Mouse (Mus musculus) limb, embryonic 15.5 days (tissue): ENCODE measurements around the gene Six5. TPM values are rescaled to one million over a fixed set of nuclear protein-coding genes. Genes with fewer than 3 reads are reported as not detected.
"Not testable (repeated sequence)": the region's sequence is repeated elsewhere in the genome, so short reads cannot be mapped to it uniquely, and the experiment has no call there.

Source experiments
- ATAC-seq: fragments of 200-750 bp; cut with Nextera tagmentation; 2 replicates; pipeline ENCODE4 v1.8.0; 2017; ENCODE audit warnings: low read depth, moderate TSS enrichment; ENCODE audit not compliant: insufficient number of reproducible peaks, low FRiP score, low TSS enrichment
- H3K27ac ChIP-seq: fragments of 300-500 bp; sonication (generic); 2 replicates; pipeline ENCODE4 v1.5.1; 2015; ENCODE audit warnings: moderate library complexity, mild to moderate bottlenecking, inconsistent platforms
- H3K27me3 ChIP-seq: fragments of 300-500 bp; sonication (generic); 2 replicates; pipeline ENCODE4 v1.6.1; 2015; ENCODE audit warnings: inconsistent platforms
- H3K36me3 ChIP-seq: fragments of 300-500 bp; sonication (generic); 2 replicates; pipeline ENCODE4 v1.6.1; 2015; ENCODE audit warnings: inconsistent platforms
- H3K4me1 ChIP-seq: fragments of 300-500 bp; sonication (generic); 2 replicates; pipeline ENCODE4 v1.6.1; 2015; ENCODE audit warnings: inconsistent platforms
- H3K4me2 ChIP-seq: fragments of 300-500 bp; sonication (generic); 2 replicates; pipeline ENCODE4 v1.6.1; 2015; ENCODE audit warnings: mild to moderate bottlenecking, inconsistent platforms
- H3K4me3 ChIP-seq: fragments of 300-500 bp; sonication (generic); 2 replicates; pipeline ENCODE4 v1.5.1; 2015; ENCODE audit warnings: mild to moderate bottlenecking, inconsistent platforms
- H3K9ac ChIP-seq: fragments of 300-500 bp; sonication (generic); 2 replicates; pipeline ENCODE4 v1.6.1; 2015; ENCODE audit warnings: inconsistent platforms
- H3K9me3 ChIP-seq: fragments of 300-500 bp; sonication (generic); 2 replicates; pipeline ENCODE4 v1.6.1; 2016; ENCODE audit warnings: inconsistent platforms
- WGBS: fragments of 180-500 bp; shearing (Covaris S2); methylation state at CpG from one replicate; pipeline ENCODE4 v1.1.7; 2015; 5-methylcytosine and 5-hydroxymethylcytosine counted together
- polyA plus RNA-seq: library from polyadenylated mRNA; unstranded; fragments of >200 nt; fragmentation: Nextera tagmentation; extraction: Ambion mirVana; gene quantifications from 2 replicates; pipeline ENCODE4 v1.2.1, GENCODE M21; 2015

Gene Six5
- polyA plus RNA-seq, 1 experiment from 2014 or later: 13.5 TPM

- no peak overlapping the region for H3K9ac ChIP-seq
- no peak overlapping the region for H3K4me3 ChIP-seq
- no peak overlapping the region for H3K27ac ChIP-seq
- H3K4me1 ChIP-seq: peaks cover 10% of the 10 kb centered on the region
- ATAC-seq: no peak
- H3K36me3 ChIP-seq: peaks cover 41% of the 10 kb centered on the region
- H3K4me2 ChIP-seq: no peak overlapping the region
- H3K27me3 ChIP-seq: no peaks in the 10 kb centered on the region
- H3K9me3 ChIP-seq: no peaks in the 10 kb centered on the region
- WGBS: 90% methylated on average over 8 of the region's 8 CpGs
These were observed 39.3 kb upstream of the Six5 start for GRCm38 (mm10) chr7:19055108-19055507.

- no peaks in the 10 kb centered on the region for H3K27me3 ChIP-seq
- H3K4me3 ChIP-seq: no peak overlapping the region
- H3K4me2 ChIP-seq: no peak overlapping the region
- 84% methylated on average over 10 of the region's 10 CpGs for WGBS
- H3K36me3 ChIP-seq: peaks cover 18% of the 10 kb centered on the region
- peaks cover 10% of the 10 kb centered on the region for H3K4me1 ChIP-seq
- no peak overlapping the region for H3K9ac ChIP-seq
- no peak for ATAC-seq
- no peaks in the 10 kb centered on the region for H3K9me3 ChIP-seq
- no peak overlapping the region for H3K27ac ChIP-seq
These were observed 37.0 kb upstream of the Six5 start for GRCm38 (mm10) chr7:19057405-19057804.

- ATAC-seq: no peak
- H3K4me3 ChIP-seq: 0 out of 2 replicates have a peak overlapping the region, but pooled peaks have one; percentile 9
- H3K4me2 ChIP-seq: 0 out of 2 replicates have a peak overlapping the region, but pooled peaks have one; percentile 20
- H3K27me3 ChIP-seq: peaks cover 32% of the 10 kb centered on the region
- peaks cover 3% of the 10 kb centered on the region; the same call in 1 of the 2 replicates for H3K4me1 ChIP-seq
- no peaks in the 10 kb centered on the region; the same call in 1 of the 2 replicates for H3K9me3 ChIP-seq
- H3K27ac ChIP-seq: no peak overlapping the region
- 54% methylated on average over 13 of the region's 13 CpGs for WGBS
- H3K36me3 ChIP-seq: no peaks in the 10 kb centered on the region
- H3K9ac ChIP-seq: 0 out of 2 replicates have a peak overlapping the region, but pooled peaks have one; percentile 28
These were observed 28.5 kb upstream of the Six5 start for GRCm38 (mm10) chr7:19065896-19066295.

- ATAC-seq: no peak
- H3K36me3 ChIP-seq: no peaks in the 10 kb centered on the region
- no peaks in the 10 kb centered on the region; the same call in 1 of the 2 replicates for H3K9me3 ChIP-seq
- no peak overlapping the region for H3K27ac ChIP-seq
- no peak overlapping the region for H3K4me3 ChIP-seq
- no peak overlapping the region for H3K4me2 ChIP-seq
- H3K9ac ChIP-seq: no peak overlapping the region
- WGBS: 44% methylated on average over 14 of the region's 14 CpGs
- peaks cover 32% of the 10 kb centered on the region for H3K27me3 ChIP-seq
- peaks cover 3% of the 10 kb centered on the region; the same call in 1 of the 2 replicates for H3K4me1 ChIP-seq
These were observed 27.3 kb upstream of the Six5 start for GRCm38 (mm10) chr7:19067063-19067462.

GRCm38 (mm10) chr7:19067935-19068334 lies 26.5 kb upstream of the Six5 start:
- no peak for ATAC-seq
- Histone ChIP-seq H3K4me1 (peaks cover 3% of the 10 kb centered on the region; the same call in 1 of the 2 replicates), H3K9ac (no peak overlapping the region), H3K36me3 (no peaks in the 10 kb centered on the region), H3K27me3 (peaks cover 32% of the 10 kb centered on the region), H3K27ac (no peak overlapping the region), H3K4me2 (no peak overlapping the region), H3K9me3 (no peaks in the 10 kb centered on the region; the same call in 1 of the 2 replicates), H3K4me3 (no peak overlapping the region)
- 67% methylated on average over 12 of the region's 14 CpGs for WGBS

- Histone ChIP-seq H3K27ac (no peak overlapping the region), H3K4me1 (peaks cover 3% of the 10 kb centered on the region; the same call in 1 of the 2 replicates), H3K9ac (no peak overlapping the region), H3K27me3 (peaks cover 32% of the 10 kb centered on the region), H3K4me2 (no peak overlapping the region), H3K9me3 (no peaks in the 10 kb centered on the region; the same call in 1 of the 2 replicates), H3K4me3 (no peak overlapping the region), H3K36me3 (no peaks in the 10 kb centered on the region)
- no peak for ATAC-seq
- 3% methylated on average over 2 of the region's 2 CpGs for WGBS
These were observed 25.7 kb upstream of the Six5 start for GRCm38 (mm10) chr7:19068707-19069106.

- peaks cover 30% of the 10 kb centered on the region for H3K27me3 ChIP-seq
- H3K4me3 ChIP-seq: no peak overlapping the region
- H3K4me1 ChIP-seq: peaks cover 3% of the 10 kb centered on the region; the same call in 1 of the 2 replicates
- H3K9ac ChIP-seq: no peak overlapping the region
- no peaks in the 10 kb centered on the region; the same call in 1 of the 2 replicates for H3K9me3 ChIP-seq
- no peak for ATAC-seq
- WGBS: 51% methylated on average over 3 of the region's 3 CpGs
- H3K36me3 ChIP-seq: no peaks in the 10 kb centered on the region
- H3K4me2 ChIP-seq: no peak overlapping the region
- H3K27ac ChIP-seq: no peak overlapping the region
These were observed 24.9 kb upstream of the Six5 start for GRCm38 (mm10) chr7:19069500-19069899.

- peaks cover 14% of the 10 kb centered on the region for H3K27me3 ChIP-seq
- H3K4me1 ChIP-seq, H3K4me2 ChIP-seq, ATAC-seq, H3K9ac ChIP-seq, H3K36me3 ChIP-seq, H3K27ac ChIP-seq, H3K9me3 ChIP-seq, H3K4me3 ChIP-seq: not testable (repeated sequence)
- WGBS: 51% methylated on average over 3 of the region's 3 CpGs
These were observed 23.4 kb upstream of the Six5 start for GRCm38 (mm10) chr7:19071024-19071423.

- Histone ChIP-seq H3K27me3 (no peaks in the 10 kb centered on the region), H3K4me2 (no peak overlapping the region), H3K36me3 (peaks cover 6% of the 10 kb centered on the region), H3K9me3 (no peaks in the 10 kb centered on the region), H3K27ac (no peak overlapping the region), H3K9ac (no peak overlapping the region), H3K4me1 (peaks cover 23% of the 10 kb centered on the region), H3K4me3 (no peak overlapping the region)
- ATAC-seq: no peak
- WGBS: 82% methylated on average over 8 of the region's 9 CpGs
These were observed 20.9 kb upstream of the Six5 start for GRCm38 (mm10) chr7:19073504-19073903.

GRCm38 (mm10) chr7:19074494-19074893 lies 19.9 kb upstream of the Six5 start:
- Histone ChIP-seq H3K27ac (no peak overlapping the region), H3K4me3 (no peak overlapping the region), H3K9ac (no peak overlapping the region), H3K27me3 (no peaks in the 10 kb centered on the region), H3K9me3 (no peaks in the 10 kb centered on the region), H3K4me2 (no peak overlapping the region), H3K4me1 (peaks cover 26% of the 10 kb centered on the region), H3K36me3 (peaks cover 16% of the 10 kb centered on the region)
- ATAC-seq: no peak
- 93% methylated on average over 6 of the region's 6 CpGs for WGBS

- Histone ChIP-seq H3K4me2 (peak overlapping the region; percentile 67), H3K9me3 (no peaks in the 10 kb centered on the region), H3K36me3 (peaks cover 24% of the 10 kb centered on the region), H3K27ac (no peak overlapping the region), H3K4me1 (peaks cover 26% of the 10 kb centered on the region), H3K9ac (0 out of 2 replicates have a peak overlapping the region, but pooled peaks have one; percentile 17), H3K27me3 (no peaks in the 10 kb centered on the region), H3K4me3 (peak overlapping the region; percentile 95)
- WGBS: 57% methylated on average over 5 of the region's 5 CpGs
- ATAC-seq: no peak
These were observed 19.2 kb upstream of the Six5 start for GRCm38 (mm10) chr7:19075231-19075630.

GRCm38 (mm10) chr7:19075723-19076585 lies 18.4 kb upstream of the Six5 start, which contains the start of gene Dmwd:
Dmwd (plus strand) TSS chr7:19076227.
- H3K27me3 ChIP-seq: no peaks in the 10 kb centered on the region
- H3K4me2 ChIP-seq: peak within 1 kb of the TSS; percentile 67
- peaks cover 31% of the 10 kb centered on the region for H3K36me3 ChIP-seq
- H3K9me3 ChIP-seq: no peaks in the 10 kb centered on the region
- H3K4me3 ChIP-seq: peak within 1 kb of the TSS; percentile 95
- H3K9ac ChIP-seq: peak within 1 kb of the TSS; percentile 100
- under 1% methylated on average over 88 of the region's 91 CpGs for WGBS
- H3K27ac ChIP-seq: peak within 1 kb of the TSS; percentile 84
- peak; percentile 97 for ATAC-seq
- H3K4me1 ChIP-seq: peaks cover 26% of the 10 kb centered on the region
